Mouse (Mus musculus): Measurements from ENCODE around the gene Dnaaf5. TPM values are rescaled to one million over a fixed set of nuclear protein-coding genes. Genes with fewer than 3 reads are reported as not detected.

Gene Dnaaf5
- polyA plus RNA-seq, 1 experiment from 2014 or later = 5.8 TPM

GRCm38 (mm10) chr5:139146476-139147075 is 3.4 kb upstream of the Dnaaf5 start:
- Histone ChIP-seq H3K4me3 (ENCODE audit: low read depth, low read length) (no peak overlapping the region), H3K9ac (ENCODE audit: low read depth, low read length) (no peak overlapping the region), H3K36me3 (ENCODE audit: control insufficient read depth, insufficient read depth, low read length) (no peaks in the 10 kb centered on the region), H3K4me2 (ENCODE audit: low read depth, low read length) (no peak overlapping the region), H3K9me3 (ENCODE audit: control insufficient read depth, low read length) (no peaks in the 10 kb centered on the region), H3K4me1 (ENCODE audit: control insufficient read depth, insufficient read depth, low read length) (peaks cover 13% of the 10 kb centered on the region), H3K27me3 (replicated peaks; ENCODE audit: control insufficient read depth, insufficient read depth, low read length) (no peaks in the 10 kb centered on the region), H3K27ac (replicated peaks; ENCODE audit: low read depth, low read length) (peak overlapping the region; percentile 44; the same call in 1 of the 2 replicates)
- 80% methylated on average over 10 of the region's 11 CpGs for WGBS
- no peak for ATAC-seq (ENCODE audit: low read depth)
- DNase-seq (ENCODE audit: low spot score) = peak; percentile 25

DNA sequence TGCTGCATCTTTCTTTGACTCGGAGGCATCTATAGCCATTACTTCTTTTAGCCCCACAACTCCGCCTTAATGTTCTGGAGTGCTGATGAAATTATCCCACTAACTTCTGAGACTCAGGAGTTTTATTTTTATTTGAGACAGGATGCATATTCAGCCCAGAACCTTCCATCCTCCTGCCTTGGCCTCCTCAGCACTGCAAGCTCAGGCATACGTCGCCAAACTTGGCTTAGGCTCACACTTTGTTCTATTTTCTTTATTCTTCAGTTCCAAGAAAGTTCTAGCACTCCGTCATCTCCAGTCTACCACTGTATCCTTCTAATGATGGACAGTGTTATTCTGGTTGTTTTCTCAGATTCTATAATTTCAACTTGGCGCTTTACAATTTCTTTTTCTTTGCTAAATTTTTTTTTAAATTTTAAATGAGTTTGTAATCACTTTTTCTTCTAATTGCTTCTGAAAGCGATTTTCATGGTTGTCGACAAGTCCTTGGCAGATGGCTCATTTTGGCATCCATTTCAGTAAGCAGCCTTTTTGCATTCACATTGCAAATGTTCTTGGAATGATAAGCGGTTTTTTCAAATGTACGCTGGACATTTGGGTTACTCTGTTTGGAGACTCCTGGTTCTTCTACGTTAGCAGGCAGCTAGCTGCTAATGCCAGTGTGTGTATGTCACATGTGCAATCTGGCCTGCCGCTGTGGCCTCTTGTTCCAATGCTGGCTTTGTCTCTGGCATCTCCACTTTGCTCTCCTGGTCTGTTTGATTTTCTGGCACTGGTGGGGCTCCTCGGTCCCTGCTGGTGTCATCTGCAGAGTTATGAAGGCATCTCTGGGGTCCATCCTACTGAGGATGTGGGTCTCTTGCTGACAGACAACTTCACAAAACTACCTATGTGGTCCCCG is 2.6 kb upstream of the Dnaaf5 start:
- WGBS = 89% methylated on average over 14 of the region's 14 CpGs
- Histone ChIP-seq H3K27ac (replicated peaks; ENCODE audit: low read depth, low read length) (0 out of 2 replicates have a peak overlapping the region, but pooled peaks have one; percentile 10), H3K4me2 (ENCODE audit: low read depth, low read length) (no peak overlapping the region), H3K27me3 (replicated peaks; ENCODE audit: control insufficient read depth, insufficient read depth, low read length) (no peaks in the 10 kb centered on the region), H3K9me3 (ENCODE audit: control insufficient read depth, low read length) (no peaks in the 10 kb centered on the region), H3K4me1 (ENCODE audit: control insufficient read depth, insufficient read depth, low read length) (peaks cover 13% of the 10 kb centered on the region), H3K36me3 (ENCODE audit: control insufficient read depth, insufficient read depth, low read length) (no peaks in the 10 kb centered on the region), H3K4me3 (ENCODE audit: low read depth, low read length) (no peak overlapping the region), H3K9ac (ENCODE audit: low read depth, low read length) (no peak overlapping the region)
- ATAC-seq (ENCODE audit: low read depth) = no peak
- no peak for DNase-seq (ENCODE audit: low spot score)

- DNase-seq (ENCODE audit: low spot score) (no peak), ATAC-seq (ENCODE audit: low read depth) (peak; percentile 49)
- Histone ChIP-seq H3K4me2 (ENCODE audit: low read depth, low read length) (peak overlapping the region; percentile 89), H3K4me3 (ENCODE audit: low read depth, low read length) (peak overlapping the region; percentile 96), H3K9me3 (ENCODE audit: control insufficient read depth, low read length) (no peaks in the 10 kb centered on the region), H3K9ac (ENCODE audit: low read depth, low read length) (0 out of 2 replicates have a peak overlapping the region, but pooled peaks have one; percentile 34), H3K36me3 (ENCODE audit: control insufficient read depth, insufficient read depth, low read length) (peaks cover 17% of the 10 kb centered on the region), H3K4me1 (ENCODE audit: control insufficient read depth, insufficient read depth, low read length) (peaks cover 13% of the 10 kb centered on the region), H3K27ac (replicated peaks; ENCODE audit: low read depth, low read length) (0 out of 2 replicates have a peak overlapping the region, but pooled peaks have one; percentile 25), H3K27me3 (replicated peaks; ENCODE audit: control insufficient read depth, insufficient read depth, low read length) (no peaks in the 10 kb centered on the region)
- 26% methylated on average over 11 of the region's 11 CpGs for WGBS
Measured at GRCm38 (mm10) chr5:139149006-139149672, 884 bp upstream of the Dnaaf5 start.

- DNase-seq (ENCODE audit: low spot score) = no peak
Measured at GRCm38 (mm10) chr5:139150603-139151031, 594 bp downstream of the Dnaaf5 start.

DNA sequence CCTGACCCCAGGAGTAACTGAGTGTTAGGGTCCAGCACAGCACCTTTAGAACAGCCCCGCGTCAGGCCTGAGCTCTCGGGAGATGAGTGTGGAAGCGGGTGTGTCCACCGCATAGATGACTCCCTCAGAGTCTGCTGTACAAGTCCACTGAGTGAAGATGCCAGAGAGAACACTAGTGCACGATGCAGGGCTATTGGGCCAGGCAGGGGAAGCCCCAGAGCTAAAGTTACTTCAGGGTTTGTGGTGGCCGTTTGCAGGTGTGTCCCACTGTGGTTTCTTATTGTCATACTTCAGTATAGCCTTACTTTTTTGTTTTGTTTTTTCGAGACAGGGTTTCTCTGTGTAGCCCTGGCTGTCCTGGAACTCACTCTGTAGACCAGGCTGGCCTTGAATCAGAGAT is 10.9 kb downstream of the Dnaaf5 start:
- H3K4me3 ChIP-seq (ENCODE audit: low read depth, low read length) = no peak overlapping the region
- H3K27ac ChIP-seq (replicated peaks; ENCODE audit: low read depth, low read length) = no peak overlapping the region
- no peaks in the 10 kb centered on the region for H3K9me3 ChIP-seq (ENCODE audit: control insufficient read depth, low read length)
- peaks cover 66% of the 10 kb centered on the region for H3K36me3 ChIP-seq (ENCODE audit: control insufficient read depth, insufficient read depth, low read length)
- DNase-seq (ENCODE audit: low spot score) (no peak), ATAC-seq (ENCODE audit: low read depth) (no peak)
- H3K4me2 ChIP-seq (ENCODE audit: low read depth, low read length) = no peak overlapping the region
- no peaks in the 10 kb centered on the region for H3K4me1 ChIP-seq (ENCODE audit: control insufficient read depth, insufficient read depth, low read length)
- H3K9ac ChIP-seq (ENCODE audit: low read depth, low read length) = no peak overlapping the region
- WGBS = 82% methylated on average over 8 of the region's 8 CpGs
- no peaks in the 10 kb centered on the region for H3K27me3 ChIP-seq (replicated peaks; ENCODE audit: control insufficient read depth, insufficient read depth, low read length)

More at GRCm38 (mm10) chr5:139150603-139151031, 594 bp downstream of the Dnaaf5 start:
- 1% methylated on average over 24 of the region's 45 CpGs for WGBS
- ATAC-seq (ENCODE audit: low read depth) = peak; percentile 5
- Histone ChIP-seq H3K4me2 (ENCODE audit: low read depth, low read length) (peak overlapping the region; percentile 89), H3K4me3 (ENCODE audit: low read depth, low read length) (peak overlapping the region; percentile 96), H3K27ac (replicated peaks; ENCODE audit: low read depth, low read length) (peak overlapping the region; percentile 71), H3K9me3 (ENCODE audit: control insufficient read depth, low read length) (no peaks in the 10 kb centered on the region), H3K9ac (ENCODE audit: low read depth, low read length) (peak overlapping the region; percentile 83), H3K27me3 (replicated peaks; ENCODE audit: control insufficient read depth, insufficient read depth, low read length) (no peaks in the 10 kb centered on the region), H3K36me3 (ENCODE audit: control insufficient read depth, insufficient read depth, low read length) (peaks cover 30% of the 10 kb centered on the region), H3K4me1 (ENCODE audit: control insufficient read depth, insufficient read depth, low read length) (peaks cover 13% of the 10 kb centered on the region)

- DNase-seq (ENCODE audit: low spot score) = no peak
- WGBS = 84% methylated on average over 10 of the region's 10 CpGs
- no peak overlapping the region for H3K4me2 ChIP-seq (ENCODE audit: low read depth, low read length)
- H3K36me3 ChIP-seq (ENCODE audit: control insufficient read depth, insufficient read depth, low read length) = peaks cover 65% of the 10 kb centered on the region
- no peak overlapping the region for H3K27ac ChIP-seq (replicated peaks; ENCODE audit: low read depth, low read length)
- no peak overlapping the region for H3K9ac ChIP-seq (ENCODE audit: low read depth, low read length)
- H3K9me3 ChIP-seq (ENCODE audit: control insufficient read depth, low read length) = no peaks in the 10 kb centered on the region
- ATAC-seq (ENCODE audit: low read depth) = no peak
- H3K4me3 ChIP-seq (ENCODE audit: low read depth, low read length) = no peak overlapping the region
- H3K27me3 ChIP-seq (replicated peaks; ENCODE audit: control insufficient read depth, insufficient read depth, low read length) = no peaks in the 10 kb centered on the region
- no peaks in the 10 kb centered on the region for H3K4me1 ChIP-seq (ENCODE audit: control insufficient read depth, insufficient read depth, low read length)
Measured at GRCm38 (mm10) chr5:139161632-139162031, 11.6 kb downstream of the Dnaaf5 start.

DNA sequence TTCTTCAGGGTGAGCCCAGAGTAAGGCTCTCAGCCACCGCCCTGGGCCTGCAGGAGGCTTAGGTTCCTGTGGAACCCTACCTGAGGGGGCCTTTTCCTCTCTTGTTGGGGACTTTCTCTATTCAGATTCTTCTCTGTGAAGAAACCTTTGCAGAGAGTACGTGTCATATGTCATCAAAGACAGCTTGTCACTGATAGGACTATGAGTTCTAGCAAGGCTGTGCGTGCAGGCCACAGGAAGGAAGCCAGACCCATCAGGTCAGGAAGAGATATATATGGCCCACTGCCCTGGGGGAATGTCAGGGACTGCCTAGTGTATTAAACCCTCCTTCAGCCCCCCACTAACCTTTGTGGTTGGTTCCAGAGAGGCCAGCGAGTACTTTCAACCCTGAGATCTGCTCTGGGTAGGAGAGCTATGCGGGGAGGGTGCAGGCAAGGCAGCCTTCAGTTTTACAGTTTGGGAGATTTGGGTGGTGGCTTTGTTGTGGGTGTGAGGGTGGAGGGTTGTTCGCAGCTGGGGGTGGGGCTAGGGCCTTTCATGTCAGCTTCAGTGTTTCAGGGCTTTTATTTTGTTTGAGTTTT is 16.8 kb downstream of the Dnaaf5 start:
- Histone ChIP-seq H3K27me3 (replicated peaks; ENCODE audit: control insufficient read depth, insufficient read depth, low read length) (no peaks in the 10 kb centered on the region), H3K4me1 (ENCODE audit: control insufficient read depth, insufficient read depth, low read length) (no peaks in the 10 kb centered on the region), H3K4me2 (ENCODE audit: low read depth, low read length) (no peak overlapping the region), H3K27ac (replicated peaks; ENCODE audit: low read depth, low read length) (no peak overlapping the region), H3K9me3 (ENCODE audit: control insufficient read depth, low read length) (no peaks in the 10 kb centered on the region), H3K36me3 (ENCODE audit: control insufficient read depth, insufficient read depth, low read length) (peaks cover 85% of the 10 kb centered on the region), H3K4me3 (ENCODE audit: low read depth, low read length) (no peak overlapping the region), H3K9ac (ENCODE audit: low read depth, low read length) (no peak overlapping the region)
- DNase-seq (ENCODE audit: low spot score) = no peak
- 87% methylated on average over 6 of the region's 6 CpGs for WGBS
- ATAC-seq (ENCODE audit: low read depth) = no peak

- no peaks in the 10 kb centered on the region for H3K4me1 ChIP-seq (ENCODE audit: control insufficient read depth, insufficient read depth, low read length)
- 65% methylated on average over 1 of the region's 1 CpGs for WGBS
- DNase-seq (ENCODE audit: low spot score) (no peak), ATAC-seq (ENCODE audit: low read depth) (no peak)
- H3K27me3 ChIP-seq (replicated peaks; ENCODE audit: control insufficient read depth, insufficient read depth, low read length) = no peaks in the 10 kb centered on the region
- H3K9ac ChIP-seq (ENCODE audit: low read depth, low read length) = no peak overlapping the region
- H3K9me3 ChIP-seq (ENCODE audit: control insufficient read depth, low read length) = no peaks in the 10 kb centered on the region
- no peak overlapping the region for H3K27ac ChIP-seq (replicated peaks; ENCODE audit: low read depth, low read length)
- no peak overlapping the region for H3K4me2 ChIP-seq (ENCODE audit: low read depth, low read length)
- H3K4me3 ChIP-seq (ENCODE audit: low read depth, low read length) = no peak overlapping the region
- peaks cover 85% of the 10 kb centered on the region for H3K36me3 ChIP-seq (ENCODE audit: control insufficient read depth, insufficient read depth, low read length)
Measured at GRCm38 (mm10) chr5:139167548-139167947, 17.5 kb downstream of the Dnaaf5 start.
